Mouse (Mus musculus): ENCODE measurements around the gene Ncam2. TPM values are rescaled to one million over a fixed set of nuclear protein-coding genes. Genes with fewer than 3 reads are reported as not detected.

Ncam2 gene
- polyA plus RNA-seq, 1 experiment from 2014 or later, result 2.5 TPM

DNA sequence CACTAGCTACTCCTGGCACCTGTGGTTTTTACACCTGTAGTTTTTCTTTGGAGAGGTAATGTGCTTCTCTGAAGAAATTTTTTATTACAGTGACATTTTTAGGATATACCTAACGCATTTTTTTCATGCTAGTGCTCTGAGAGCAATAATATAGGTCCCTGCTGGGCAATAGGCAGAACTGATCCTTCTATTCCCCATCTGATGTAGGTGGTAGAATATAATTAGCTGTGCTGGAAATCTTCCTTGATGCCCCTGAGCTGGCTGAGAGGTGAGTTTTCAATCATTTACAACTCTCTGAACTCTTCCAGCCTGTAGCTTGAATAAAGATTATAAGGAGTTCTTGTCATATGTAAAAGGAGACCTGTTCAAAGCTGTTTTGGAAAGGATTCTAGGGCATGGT, 272.4 kb downstream of the Ncam2 start:
- H3K36me3 ChIP-seq, result no peaks in the 10 kb centered on the region
- H3K4me2 ChIP-seq, result no peak overlapping the region
- no peaks in the 10 kb centered on the region for H3K9me3 ChIP-seq
- H3K27me3 ChIP-seq (replicated peaks), result no peaks in the 10 kb centered on the region
- no peaks in the 10 kb centered on the region for H3K4me1 ChIP-seq
- no peak overlapping the region for H3K9ac ChIP-seq
- H3K27ac ChIP-seq, result no peak overlapping the region
- WGBS, result 62% methylated on average over 1 of the region's 1 CpGs
- ATAC-seq (ENCODE audit: insufficient read depth, low FRiP score, low read depth), result no peak
- no peak overlapping the region for H3K4me3 ChIP-seq (replicated peaks)

DNA sequence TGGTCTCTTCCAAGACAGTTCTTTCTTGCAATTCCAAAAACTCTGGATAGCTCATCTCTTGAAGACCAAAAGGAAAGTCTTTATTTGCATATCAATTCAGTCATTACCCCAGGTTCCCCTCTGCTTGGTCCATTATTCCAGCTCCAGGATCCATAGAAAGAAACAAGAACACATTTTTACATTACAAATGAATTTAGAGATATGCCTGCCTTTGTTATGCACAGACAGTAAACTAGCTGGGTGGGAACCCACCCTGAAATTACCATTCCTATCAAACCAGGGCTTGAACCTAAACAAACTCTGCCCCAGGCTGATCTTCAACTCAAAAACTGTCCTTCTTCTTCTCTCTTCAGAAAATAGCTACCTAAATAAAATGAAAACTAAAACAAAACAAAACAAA, 280.6 kb downstream of the Ncam2 start:
- no peaks in the 10 kb centered on the region for H3K9me3 ChIP-seq
- H3K27ac ChIP-seq, result no peak overlapping the region
- no peak overlapping the region for H3K4me2 ChIP-seq
- no peak overlapping the region for H3K4me3 ChIP-seq (replicated peaks)
- no peaks in the 10 kb centered on the region for H3K27me3 ChIP-seq (replicated peaks)
- no peak overlapping the region for H3K9ac ChIP-seq
- no peaks in the 10 kb centered on the region for H3K36me3 ChIP-seq
- H3K4me1 ChIP-seq, result no peaks in the 10 kb centered on the region
- ATAC-seq (ENCODE audit: insufficient read depth, low FRiP score, low read depth), result no peak

DNA sequence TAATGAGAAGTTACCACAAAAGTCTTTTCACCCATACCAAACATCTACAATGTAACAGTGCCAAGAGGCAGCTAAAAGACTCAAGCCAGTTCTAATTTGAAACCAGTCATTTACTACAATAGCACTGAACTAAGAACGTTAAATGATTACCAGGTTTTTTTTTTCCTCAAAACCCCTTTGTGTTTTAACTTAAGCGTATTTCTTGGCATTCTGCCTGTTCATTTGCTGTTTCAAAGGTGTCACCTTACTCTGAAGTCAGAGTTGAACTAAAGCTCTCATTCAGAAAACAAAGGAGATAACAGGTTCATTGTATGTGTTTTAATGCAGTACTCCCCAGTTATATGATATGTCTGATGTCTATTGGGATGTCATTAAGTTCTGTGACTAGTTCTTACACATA, 295.6 kb downstream of the Ncam2 start:
- Histone ChIP-seq H3K9me3 (no peaks in the 10 kb centered on the region), H3K9ac (no peak overlapping the region), H3K27me3 (replicated peaks) (no peaks in the 10 kb centered on the region), H3K27ac (no peak overlapping the region), H3K4me3 (replicated peaks) (no peak overlapping the region), H3K4me2 (no peak overlapping the region), H3K36me3 (no peaks in the 10 kb centered on the region), H3K4me1 (no peaks in the 10 kb centered on the region)
- 62% methylated on average over 2 of the region's 2 CpGs for WGBS
- ATAC-seq (ENCODE audit: insufficient read depth, low FRiP score, low read depth), result no peak

DNA sequence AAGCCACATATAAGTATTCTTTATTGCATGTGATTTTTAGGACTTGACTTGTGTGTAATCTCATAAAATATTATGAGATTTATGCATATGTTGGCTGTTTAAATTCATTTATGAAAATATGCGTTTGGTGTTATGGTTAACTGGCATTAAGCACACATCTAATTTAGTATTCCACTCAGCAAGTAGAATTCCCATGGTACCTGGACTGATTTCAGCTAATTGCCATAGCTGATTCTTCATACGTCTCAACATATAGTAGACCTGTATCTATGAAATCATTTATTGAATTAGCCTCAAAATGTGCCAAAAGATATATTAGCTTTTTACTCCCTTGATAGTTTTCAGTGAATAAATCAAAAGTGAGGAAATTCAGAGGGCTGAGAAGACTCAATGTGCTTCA, 302.1 kb downstream of the Ncam2 start:
- Histone ChIP-seq H3K4me3 (replicated peaks) (no peak overlapping the region), H3K27ac (no peak overlapping the region), H3K4me2 (no peak overlapping the region), H3K4me1 (no peaks in the 10 kb centered on the region), H3K27me3 (replicated peaks) (no peaks in the 10 kb centered on the region), H3K36me3 (no peaks in the 10 kb centered on the region), H3K9ac (no peak overlapping the region), H3K9me3 (no peaks in the 10 kb centered on the region)
- ATAC-seq (ENCODE audit: insufficient read depth, low FRiP score, low read depth), result no peak
- 73% methylated on average over 2 of the region's 2 CpGs for WGBS

DNA sequence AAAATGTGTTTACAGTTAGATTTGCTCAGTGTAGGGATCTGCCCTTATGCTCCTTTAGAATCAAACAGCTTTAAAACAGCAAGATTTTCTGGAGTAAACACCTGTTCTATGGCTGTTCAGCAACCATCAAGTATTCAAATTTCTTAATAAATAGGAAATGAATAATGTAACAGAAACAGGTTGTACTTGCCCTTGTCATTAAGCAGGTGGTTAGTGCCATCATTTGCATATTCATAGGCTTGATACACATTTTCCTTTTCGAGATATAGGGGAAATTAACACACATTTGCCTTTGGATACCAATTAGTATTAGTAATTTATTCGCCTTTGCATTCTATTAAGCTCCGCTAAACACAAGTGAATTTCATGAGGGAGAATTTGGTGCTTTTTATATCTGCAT, 335.7 kb downstream of the Ncam2 start:
- no peak overlapping the region for H3K9ac ChIP-seq
- H3K36me3 ChIP-seq, result no peaks in the 10 kb centered on the region
- ATAC-seq (ENCODE audit: insufficient read depth, low FRiP score, low read depth), result no peak
- no peak overlapping the region for H3K4me2 ChIP-seq
- no peaks in the 10 kb centered on the region for H3K9me3 ChIP-seq
- no peaks in the 10 kb centered on the region for H3K4me1 ChIP-seq
- no peaks in the 10 kb centered on the region for H3K27me3 ChIP-seq (replicated peaks)
- no peak overlapping the region for H3K4me3 ChIP-seq (replicated peaks)
- no peak overlapping the region for H3K27ac ChIP-seq
- 79% methylated on average over 3 of the region's 3 CpGs for WGBS

DNA sequence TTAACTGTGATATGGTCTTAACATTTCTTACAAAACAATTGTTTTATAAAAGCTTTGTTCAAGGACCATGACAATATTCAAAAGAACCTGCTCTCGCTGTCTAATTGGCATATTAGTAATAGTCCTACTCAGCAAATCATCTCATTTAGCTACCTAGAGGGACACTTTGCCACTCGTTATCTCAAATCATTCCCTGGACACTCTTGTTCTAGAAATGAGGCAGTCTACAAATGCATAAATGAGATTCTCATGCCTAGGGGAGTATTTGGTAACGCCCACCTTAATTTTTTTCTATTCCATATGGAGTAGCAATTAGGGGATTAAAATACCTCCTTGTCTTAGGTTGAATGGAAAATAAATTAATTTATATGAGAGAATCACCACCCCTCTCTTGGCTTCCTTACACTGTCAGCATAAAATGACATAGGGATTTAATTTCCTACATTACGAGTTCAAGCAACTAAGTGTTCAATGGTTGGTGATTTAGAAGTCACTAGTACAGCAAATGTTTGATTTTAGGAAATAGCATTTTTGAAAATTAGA, 387.1 kb downstream of the Ncam2 start:
- no peak overlapping the region for H3K4me3 ChIP-seq (replicated peaks)
- H3K4me2 ChIP-seq, result no peak overlapping the region
- H3K36me3 ChIP-seq, result no peaks in the 10 kb centered on the region
- no peak overlapping the region for H3K9ac ChIP-seq
- H3K4me1 ChIP-seq, result no peaks in the 10 kb centered on the region
- ATAC-seq (ENCODE audit: insufficient read depth, low FRiP score, low read depth), result no peak
- 91% methylated on average over 4 of the region's 4 CpGs for WGBS
- no peak overlapping the region for H3K27ac ChIP-seq
- no peaks in the 10 kb centered on the region for H3K27me3 ChIP-seq (replicated peaks)
- H3K9me3 ChIP-seq, result no peaks in the 10 kb centered on the region

DNA sequence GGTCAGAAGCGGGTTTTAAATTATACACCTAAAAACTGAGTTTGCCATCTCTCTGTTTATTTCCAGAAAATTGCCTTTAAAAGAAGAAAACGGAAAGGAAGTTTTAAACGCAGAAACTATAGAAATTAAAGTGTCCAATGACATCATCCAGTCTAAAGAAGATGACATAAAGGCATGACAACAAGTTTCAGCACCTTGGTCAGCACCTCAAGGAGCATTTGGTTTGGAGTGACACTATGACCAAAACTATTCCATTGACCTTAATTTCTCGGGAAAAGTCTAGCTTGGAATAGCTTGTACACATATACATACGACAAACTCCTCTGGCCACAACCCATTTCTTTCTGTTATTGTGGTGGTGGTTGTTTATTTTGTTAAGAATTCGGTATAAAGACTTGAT, 422.8 kb downstream of the Ncam2 start:
- H3K4me3 ChIP-seq (replicated peaks), result no peak overlapping the region
- 42% methylated on average over 6 of the region's 6 CpGs for WGBS
- no peaks in the 10 kb centered on the region for H3K9me3 ChIP-seq
- H3K4me2 ChIP-seq, result no peak overlapping the region
- no peaks in the 10 kb centered on the region for H3K27me3 ChIP-seq (replicated peaks)
- ATAC-seq (ENCODE audit: insufficient read depth, low FRiP score, low read depth), result no peak
- no peaks in the 10 kb centered on the region for H3K36me3 ChIP-seq
- no peak overlapping the region for H3K9ac ChIP-seq
- no peaks in the 10 kb centered on the region for H3K4me1 ChIP-seq
- no peak overlapping the region for H3K27ac ChIP-seq

DNA sequence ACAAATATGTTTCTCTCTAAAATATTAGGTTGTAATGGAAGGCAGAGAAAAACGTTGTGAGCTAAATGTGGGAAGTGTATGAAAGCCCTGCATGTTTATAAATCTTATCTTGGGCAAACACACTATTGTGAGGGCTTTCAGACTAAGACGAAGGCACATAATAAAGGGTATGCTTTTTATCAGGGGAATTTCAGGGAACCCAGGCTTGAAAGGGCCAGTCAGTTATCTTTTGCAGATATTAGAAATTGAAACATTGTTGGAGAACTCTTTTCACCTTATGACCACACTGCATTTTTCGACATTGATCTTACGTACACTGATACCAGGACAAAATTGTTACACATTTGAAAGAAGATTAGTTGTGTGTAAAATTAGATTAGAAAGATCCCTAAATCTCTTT, 423.3 kb downstream of the Ncam2 start:
- Histone ChIP-seq H3K4me2 (no peak overlapping the region), H3K4me3 (replicated peaks) (no peak overlapping the region), H3K9me3 (no peaks in the 10 kb centered on the region), H3K9ac (no peak overlapping the region), H3K27me3 (replicated peaks) (no peaks in the 10 kb centered on the region), H3K4me1 (no peaks in the 10 kb centered on the region), H3K36me3 (no peaks in the 10 kb centered on the region), H3K27ac (no peak overlapping the region)
- WGBS, result 51% methylated on average over 4 of the region's 4 CpGs
- ATAC-seq (ENCODE audit: insufficient read depth, low FRiP score, low read depth), result peak; percentile 76

DNA sequence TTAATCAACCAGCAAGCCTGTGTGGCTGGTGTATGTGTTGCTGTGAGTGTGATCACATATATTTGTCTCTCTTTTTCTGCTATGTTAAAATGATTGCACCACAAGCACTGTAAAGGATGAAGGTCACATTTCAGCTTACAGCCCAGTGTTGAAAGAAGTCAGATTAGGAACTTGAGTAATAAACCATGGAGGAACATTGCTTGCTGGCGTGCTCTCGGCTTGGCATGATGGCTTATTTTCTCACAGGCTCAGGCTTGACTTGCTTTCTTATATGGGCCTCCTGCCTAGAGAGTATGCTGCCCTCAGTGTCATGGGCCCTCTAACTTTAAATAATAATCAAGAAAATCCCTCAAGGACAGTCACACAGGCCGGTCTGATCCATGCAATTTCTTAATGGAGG, 449.8 kb downstream of the Ncam2 start:
- 86% methylated on average over 3 of the region's 3 CpGs for WGBS
- Histone ChIP-seq H3K27ac (no peak overlapping the region), H3K9me3 (no peaks in the 10 kb centered on the region), H3K27me3 (replicated peaks) (no peaks in the 10 kb centered on the region), H3K4me1 (no peaks in the 10 kb centered on the region), H3K36me3 (no peaks in the 10 kb centered on the region), H3K4me3 (replicated peaks) (no peak overlapping the region), H3K4me2 (no peak overlapping the region), H3K9ac (no peak overlapping the region)
- no peak for ATAC-seq (ENCODE audit: insufficient read depth, low FRiP score, low read depth)

DNA sequence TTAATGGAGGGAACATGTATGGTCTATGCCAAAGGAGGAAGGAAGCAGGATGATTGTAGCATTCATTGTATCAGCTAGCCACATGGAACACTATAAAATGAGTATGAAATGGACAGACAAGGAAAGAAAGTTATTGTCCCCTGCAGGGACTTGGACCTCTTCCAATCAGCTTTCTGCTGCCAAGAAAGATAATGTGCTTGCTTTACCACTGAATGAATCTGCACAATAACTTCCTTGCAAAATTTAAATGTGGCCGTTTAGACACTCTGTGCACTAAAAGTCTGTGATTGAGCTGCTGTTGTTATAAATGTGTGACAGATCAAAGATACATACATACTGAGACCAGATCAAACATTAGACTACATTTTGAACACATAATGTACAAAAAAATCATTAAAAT, 451.1 kb downstream of the Ncam2 start:
- no peak overlapping the region for H3K27ac ChIP-seq
- H3K36me3 ChIP-seq, result no peaks in the 10 kb centered on the region
- H3K27me3 ChIP-seq (replicated peaks), result no peaks in the 10 kb centered on the region
- H3K9me3 ChIP-seq, result no peaks in the 10 kb centered on the region
- 41% methylated on average over 1 of the region's 1 CpGs for WGBS
- no peak overlapping the region for H3K4me2 ChIP-seq
- ATAC-seq (ENCODE audit: insufficient read depth, low FRiP score, low read depth), result no peak
- H3K4me1 ChIP-seq, result no peaks in the 10 kb centered on the region
- no peak overlapping the region for H3K9ac ChIP-seq
- no peak overlapping the region for H3K4me3 ChIP-seq (replicated peaks)

DNA sequence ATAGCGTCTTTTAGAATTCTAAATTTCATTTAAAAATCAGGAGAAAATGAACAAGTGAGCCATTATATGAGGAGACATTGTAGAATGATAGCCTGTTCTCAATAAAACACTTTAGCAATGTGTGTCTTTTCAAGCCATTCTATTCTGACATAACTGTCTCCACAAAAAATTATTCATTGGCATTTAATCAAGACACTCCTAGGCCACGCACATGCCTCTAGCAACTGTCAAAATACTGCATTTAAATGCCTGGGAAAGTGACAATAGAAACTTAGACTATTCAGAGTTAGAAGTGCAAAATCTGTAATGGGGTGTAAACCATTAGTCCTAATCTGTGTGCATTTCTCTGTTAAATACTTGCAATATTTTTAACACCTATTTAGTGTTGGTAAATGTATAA, 456.1 kb downstream of the Ncam2 start:
- H3K9ac ChIP-seq, result no peak overlapping the region
- H3K9me3 ChIP-seq, result no peaks in the 10 kb centered on the region
- WGBS, result 81% methylated on average over 2 of the region's 2 CpGs
- H3K36me3 ChIP-seq, result no peaks in the 10 kb centered on the region
- no peak overlapping the region for H3K27ac ChIP-seq
- H3K4me1 ChIP-seq, result no peaks in the 10 kb centered on the region
- no peak overlapping the region for H3K4me3 ChIP-seq (replicated peaks)
- no peaks in the 10 kb centered on the region for H3K27me3 ChIP-seq (replicated peaks)
- no peak for ATAC-seq (ENCODE audit: insufficient read depth, low FRiP score, low read depth)
- no peak overlapping the region for H3K4me2 ChIP-seq

DNA sequence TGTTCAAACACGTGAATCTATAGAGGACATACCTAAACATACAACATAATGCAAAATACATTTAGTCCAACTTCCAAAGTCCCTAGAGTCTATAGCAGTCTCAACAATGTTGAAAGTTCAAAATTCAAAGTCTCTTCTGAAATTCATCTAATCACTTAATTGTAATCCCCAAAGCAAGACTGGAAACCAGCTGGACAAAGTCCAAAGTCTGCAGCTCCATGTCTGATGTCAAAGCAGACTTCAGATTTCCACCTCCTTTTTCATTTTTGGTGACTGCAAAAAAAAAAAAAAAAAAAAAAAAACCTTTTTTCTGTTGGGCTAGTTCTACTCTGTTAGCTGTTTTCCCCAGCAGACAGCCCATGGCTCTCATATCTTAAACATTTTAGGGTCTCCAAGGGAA, 473.4 kb downstream of the Ncam2 start:
- H3K4me2 ChIP-seq, result no peak overlapping the region
- no peaks in the 10 kb centered on the region for H3K36me3 ChIP-seq
- no peaks in the 10 kb centered on the region for H3K9me3 ChIP-seq
- H3K4me3 ChIP-seq (replicated peaks), result no peak overlapping the region
- no peak for ATAC-seq (ENCODE audit: insufficient read depth, low FRiP score, low read depth)
- WGBS, result 79% methylated on average over 1 of the region's 1 CpGs
- no peak overlapping the region for H3K9ac ChIP-seq
- no peaks in the 10 kb centered on the region for H3K4me1 ChIP-seq
- no peak overlapping the region for H3K27ac ChIP-seq
- H3K27me3 ChIP-seq (replicated peaks), result no peaks in the 10 kb centered on the region

DNA sequence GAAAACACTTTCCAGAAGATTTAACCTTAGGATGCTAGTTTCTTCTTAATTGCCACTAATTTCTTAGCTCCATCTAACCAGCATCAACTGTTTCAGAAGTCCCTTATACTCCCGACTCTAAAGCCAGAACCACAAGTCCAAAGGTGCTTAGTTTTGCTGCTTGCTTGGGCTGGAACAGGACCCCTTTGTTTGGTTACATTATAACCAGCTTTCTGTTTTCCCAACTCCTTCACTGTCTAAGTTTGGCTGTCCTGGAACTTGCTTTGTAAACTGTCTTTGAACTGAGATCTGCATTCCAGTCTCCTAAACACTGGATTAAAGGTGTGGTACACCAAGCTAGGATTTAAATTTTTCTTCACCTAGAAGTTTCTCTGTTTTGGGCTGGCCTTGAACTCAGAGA, 475.0 kb downstream of the Ncam2 start:
- no peak overlapping the region for H3K4me2 ChIP-seq
- H3K4me1 ChIP-seq, result no peaks in the 10 kb centered on the region
- ATAC-seq (ENCODE audit: insufficient read depth, low FRiP score, low read depth), result no peak
- H3K9ac ChIP-seq, result no peak overlapping the region
- WGBS, result 63% methylated on average over 1 of the region's 1 CpGs
- no peaks in the 10 kb centered on the region for H3K9me3 ChIP-seq
- H3K36me3 ChIP-seq, result no peaks in the 10 kb centered on the region
- no peak overlapping the region for H3K4me3 ChIP-seq (replicated peaks)
- no peak overlapping the region for H3K27ac ChIP-seq
- no peaks in the 10 kb centered on the region for H3K27me3 ChIP-seq (replicated peaks)

Measured in stomach, embryonic 15.5 days (tissue).